Mouse (Mus musculus): ENCODE results near the gene Josd1.

DNA sequence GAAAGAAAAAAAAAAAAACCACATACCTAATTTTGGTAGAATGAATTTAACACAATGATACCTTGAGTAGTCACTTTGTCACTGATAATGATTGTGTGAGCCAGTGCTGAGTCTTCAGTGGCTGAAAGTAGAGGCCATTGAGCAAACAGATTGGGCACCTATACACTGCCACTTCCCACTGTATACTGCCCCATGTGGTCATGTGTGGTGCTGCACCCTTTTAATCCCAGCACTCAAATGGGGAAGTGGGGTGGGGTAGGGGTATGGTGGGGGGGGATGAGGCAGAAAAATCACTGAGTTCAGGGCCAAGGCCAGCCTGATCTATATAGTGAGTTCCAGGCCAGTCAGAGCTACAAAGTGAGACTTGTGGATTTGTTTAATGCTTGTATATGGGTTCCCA is 37.1 kb downstream of the Josd1 start:
- TF ChIP-seq CTCF (IDR thresholded peaks at IDR 0.05; ENCODE audit: extremely low read depth, insufficient read depth, low read length) (peak; percentile 63), POLR2A (IDR thresholded peaks at IDR 0.05; ENCODE audit: extremely low read depth, insufficient read depth, low read length) (no peak)
